Mouse (Mus musculus) right cerebral cortex, postnatal 36 days (tissue): ENCODE results near the gene BC005537.
"Not testable (repeated sequence)": the region's sequence is repeated elsewhere in the genome, so short reads cannot be mapped to it uniquely, and the experiment has no call there.

Experiments
- DNase-seq, 2 experiments: peaks; one replicate each; pipeline ENCODE4 v3.0.0; 2022; ENCODE audit warnings: low spot score in 2 of 2, mixed read lengths in 1 of 2

Gene BC005537

GRCm38 (mm10) chr13:24799925-24800673 is 1.4 kb upstream of the BC005537 start:
- DNase-seq: peak in 1 of 2 experiments; percentile 28

DNA sequence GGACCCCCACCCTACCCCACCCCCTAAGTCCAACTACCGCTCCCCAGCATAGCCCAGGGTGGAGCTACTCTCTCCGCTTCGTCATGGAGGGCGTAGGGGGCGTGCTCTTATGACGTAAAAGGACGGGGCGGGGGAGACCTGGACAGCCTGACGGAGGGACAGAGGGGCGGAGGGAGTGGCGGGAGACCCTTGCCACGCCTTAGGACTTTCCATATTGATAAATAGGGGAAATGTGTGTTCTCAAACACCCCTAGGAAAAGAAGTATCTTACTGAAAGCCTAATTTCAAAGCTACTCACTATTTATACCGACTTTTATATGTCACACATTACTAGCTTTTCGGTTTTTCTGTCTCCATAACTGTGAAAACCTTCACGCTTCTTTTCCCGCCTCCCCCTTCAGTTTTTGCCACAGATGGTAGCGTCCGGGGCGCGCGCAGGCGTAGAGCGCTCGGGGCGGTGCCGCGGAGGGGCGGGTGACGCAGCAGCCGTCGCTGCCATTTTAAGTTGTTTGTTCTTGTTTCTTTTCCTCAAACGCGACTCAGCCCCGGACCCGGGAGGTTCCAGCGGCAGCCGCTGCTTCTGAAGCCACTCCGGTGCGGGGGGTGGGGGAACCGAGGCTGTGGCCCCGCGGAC is 666 bp upstream of the BC005537 start:
- DNase-seq: peak; percentile 93 to 96

GRCm38 (mm10) chr13:24802131-24802691 is 754 bp downstream of the BC005537 start:
- peak in 1 of 2 experiments; percentile 11 for DNase-seq

GRCm38 (mm10) chr13:24803196-24803595 is 1.7 kb downstream of the BC005537 start:
- DNase-seq: no peak

DNA sequence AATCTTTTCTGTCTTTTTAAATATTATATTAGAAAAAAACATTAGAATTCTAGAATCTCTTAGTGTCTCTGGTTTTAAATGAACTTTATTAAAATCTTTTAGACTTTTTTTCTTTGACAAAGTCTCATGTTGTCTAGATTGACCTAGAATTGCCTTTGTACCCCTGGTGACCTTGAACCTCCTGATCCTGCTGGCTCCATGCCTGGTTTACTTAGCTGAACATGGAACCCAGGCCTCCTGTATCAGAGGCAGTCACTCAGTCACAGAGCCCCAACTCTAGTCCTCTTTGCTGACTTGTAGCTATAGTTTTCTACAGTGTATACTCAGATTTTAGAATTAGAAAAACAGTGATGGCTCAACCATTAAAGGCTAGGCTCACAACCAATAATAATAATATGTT is 4.6 kb downstream of the BC005537 start:
- no peak for DNase-seq

DNA sequence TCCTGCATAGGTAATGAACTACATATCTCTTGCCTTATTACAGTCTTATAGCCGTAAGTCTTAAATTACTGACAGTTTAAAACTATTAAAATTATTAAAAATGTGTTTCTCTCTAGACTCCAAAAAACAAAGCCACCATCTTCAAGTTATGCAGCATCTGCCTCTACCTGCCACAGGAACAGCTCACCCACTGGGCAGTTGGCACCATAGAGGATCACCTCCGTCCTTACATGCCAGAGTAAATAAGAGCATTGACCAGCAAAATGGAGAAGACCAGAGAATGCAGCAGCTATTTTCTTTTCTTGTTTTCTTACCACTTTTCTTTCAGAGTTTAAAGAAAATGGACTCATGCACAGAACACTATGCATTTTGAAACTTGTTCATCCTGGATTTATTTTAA is 11.1 kb downstream of the BC005537 start:
- no peak for DNase-seq

GRCm38 (mm10) chr13:24814616-24815015 is 13.2 kb downstream of the BC005537 start:
- no peak for DNase-seq

DNA sequence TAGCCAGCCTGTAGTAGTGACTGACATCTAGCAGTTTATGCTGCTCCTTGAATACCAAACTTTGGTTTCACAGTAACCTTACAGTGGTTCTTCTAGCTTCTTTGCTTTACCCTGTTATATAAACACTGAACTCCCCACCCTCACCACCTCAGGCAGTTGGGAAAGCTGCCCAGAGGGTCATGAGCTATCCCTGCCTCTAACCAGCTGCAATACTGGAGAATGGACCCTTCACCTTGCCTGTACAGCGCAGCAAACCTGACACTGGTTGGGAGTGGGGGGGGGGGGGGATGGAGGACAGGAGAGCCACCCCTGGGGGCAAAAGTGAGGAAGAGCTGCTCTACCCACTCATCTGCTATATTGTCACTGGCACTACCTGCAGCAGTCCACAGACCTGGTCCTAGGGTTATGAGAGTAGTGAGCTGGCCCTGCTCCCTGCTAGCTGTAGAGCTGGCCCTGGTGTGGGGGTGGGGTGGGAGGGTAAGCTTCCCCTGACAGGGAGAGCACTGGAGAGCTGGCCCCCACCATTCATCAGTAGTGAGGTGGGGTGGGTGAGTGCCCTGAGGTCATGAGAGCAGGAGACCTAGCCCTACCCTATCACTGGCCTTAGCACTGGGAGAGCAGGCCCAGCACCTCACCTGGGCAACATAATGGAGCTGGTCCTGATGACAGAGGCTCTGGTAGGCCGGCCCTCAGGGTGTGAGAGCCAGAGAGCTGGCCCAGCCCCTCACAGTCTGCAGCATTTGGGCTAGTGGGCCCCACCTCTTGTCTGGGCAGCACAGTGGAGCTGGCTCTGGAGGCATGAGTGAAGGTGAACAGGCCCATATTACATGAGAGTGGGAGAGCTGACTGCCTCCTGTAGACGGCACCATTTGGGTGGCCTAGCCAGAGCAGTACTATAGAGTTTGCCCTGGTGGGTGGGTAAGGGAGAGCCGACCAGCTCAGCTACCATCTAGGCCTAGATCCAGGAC is 15.0 kb downstream of the BC005537 start:
- no peak for DNase-seq

DNA sequence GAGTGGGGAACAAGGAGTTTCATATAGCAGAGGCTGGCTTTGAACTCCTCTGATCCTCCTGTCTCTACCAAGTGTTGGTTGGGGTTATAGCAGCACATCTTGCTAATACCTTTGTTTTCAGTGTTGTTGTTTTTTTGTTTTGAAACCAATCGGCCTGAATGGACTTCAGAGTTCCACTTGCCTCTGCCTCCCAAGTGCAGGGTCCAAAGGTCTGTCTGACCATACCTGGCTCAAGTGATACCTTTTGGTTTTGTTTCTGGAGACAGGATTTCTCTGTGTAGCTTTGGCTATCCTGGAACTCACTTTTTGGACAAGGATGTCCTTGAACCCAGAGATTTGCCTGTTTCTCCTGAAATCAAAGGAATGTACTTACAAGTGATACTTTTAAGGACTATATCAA is 18.5 kb downstream of the BC005537 start:
- DNase-seq: no peak

- no peak for DNase-seq
Observed at GRCm38 (mm10) chr13:24822663-24823343, 21.3 kb downstream of the BC005537 start.

GRCm38 (mm10) chr13:24824647-24825046 is 23.2 kb downstream of the BC005537 start:
- DNase-seq: no peak

- no peak for DNase-seq
Observed at GRCm38 (mm10) chr13:24825587-24825986, 24.1 kb downstream of the BC005537 start.

DNA sequence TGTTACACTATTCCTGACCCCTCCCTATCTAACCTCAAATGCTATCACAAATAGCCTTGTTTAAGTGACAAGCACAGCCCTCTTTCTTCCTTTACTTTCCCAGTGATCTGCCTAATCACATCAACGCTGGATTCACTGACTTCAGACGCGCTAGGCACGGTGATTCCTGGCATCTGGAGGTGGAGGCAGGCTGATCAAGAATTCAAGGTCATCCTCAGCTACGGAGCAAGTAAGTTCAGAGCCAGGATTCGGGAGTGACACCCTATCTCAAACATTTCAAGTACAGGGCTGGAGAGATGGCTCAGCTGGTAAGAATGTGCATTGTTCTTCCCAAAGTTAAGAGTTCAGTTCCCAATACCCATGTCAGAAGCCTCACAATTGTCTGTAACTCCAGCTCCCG is 24.7 kb downstream of the BC005537 start:
- no peak for DNase-seq

DNA sequence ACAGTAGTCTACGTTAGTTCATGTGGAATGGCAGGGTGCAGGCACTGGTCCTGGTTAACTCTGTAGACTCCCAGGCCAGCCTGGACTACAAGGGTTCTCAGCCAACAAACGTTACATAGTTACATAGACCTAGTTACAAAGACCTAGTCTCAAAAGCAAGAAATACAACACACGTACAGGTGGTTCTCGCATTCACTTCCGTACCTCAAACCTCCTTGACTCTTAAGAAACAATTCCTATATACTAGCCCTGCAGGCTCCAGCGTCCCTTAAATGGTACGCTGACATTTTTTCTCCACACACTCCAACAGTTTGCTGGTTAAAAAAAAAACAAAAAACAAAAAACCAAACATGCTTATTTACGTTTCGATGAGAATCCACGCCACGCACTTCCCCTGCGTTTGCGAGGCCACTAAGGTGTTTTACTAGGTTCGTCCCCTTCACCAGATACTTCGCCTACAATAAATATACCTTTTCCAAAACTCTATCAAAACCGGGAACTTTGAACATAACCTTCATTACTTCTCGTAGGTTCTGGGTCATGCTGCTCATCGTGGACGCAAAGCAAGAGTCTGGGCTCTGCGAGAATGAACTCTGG is 29.4 kb downstream of the BC005537 start:
- no peak for DNase-seq

GRCm38 (mm10) chr13:24831353-24832130 is 30.1 kb downstream of the BC005537 start, which contains the start of the genes Acot13 and Tdp2:
Gene Acot13, minus strand, starts transcription at chr13:24831540.
Gene Tdp2, plus strand, starts transcription at chr13:24831679.
- peak; percentile 87 to 91 for DNase-seq

DNA sequence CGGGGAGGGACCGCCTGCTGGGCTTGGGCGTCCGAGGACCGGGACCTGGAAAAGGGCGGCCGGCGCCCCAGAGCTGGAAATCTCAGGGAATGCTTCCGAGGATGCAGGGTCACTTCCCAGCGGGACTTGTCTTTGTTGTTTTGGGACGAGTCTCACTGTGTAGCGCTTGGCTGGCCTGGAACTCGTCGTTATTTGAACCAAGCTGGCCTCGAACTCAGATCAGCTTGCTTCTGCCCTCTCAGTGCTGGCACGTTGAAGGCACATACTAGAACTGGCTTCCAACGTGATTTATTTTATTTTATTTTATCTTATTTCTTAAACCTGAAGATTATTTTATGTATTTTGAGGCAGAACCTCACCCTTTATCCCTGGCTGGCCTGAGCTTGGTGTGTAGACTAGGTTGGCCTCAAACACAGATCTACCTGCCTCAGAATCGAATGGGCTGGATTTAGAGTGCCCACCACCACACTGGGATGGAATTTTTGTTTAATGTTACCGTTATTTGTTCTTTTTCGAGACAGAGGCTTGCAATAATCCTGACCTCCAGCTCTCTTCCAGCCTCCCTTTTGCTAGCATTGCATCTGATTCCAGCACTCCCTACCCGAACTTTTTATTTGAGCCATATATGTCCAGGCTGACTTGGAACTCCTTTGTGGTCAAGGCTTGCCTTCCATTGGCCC is 30.8 kb downstream of the BC005537 start:
- no peak for DNase-seq

- no peak for DNase-seq
Observed at GRCm38 (mm10) chr13:24832811-24833155, 31.3 kb downstream of the BC005537 start.

GRCm38 (mm10) chr13:24837765-24838164 is 36.3 kb downstream of the BC005537 start:
- not testable (repeated sequence) for DNase-seq

DNA sequence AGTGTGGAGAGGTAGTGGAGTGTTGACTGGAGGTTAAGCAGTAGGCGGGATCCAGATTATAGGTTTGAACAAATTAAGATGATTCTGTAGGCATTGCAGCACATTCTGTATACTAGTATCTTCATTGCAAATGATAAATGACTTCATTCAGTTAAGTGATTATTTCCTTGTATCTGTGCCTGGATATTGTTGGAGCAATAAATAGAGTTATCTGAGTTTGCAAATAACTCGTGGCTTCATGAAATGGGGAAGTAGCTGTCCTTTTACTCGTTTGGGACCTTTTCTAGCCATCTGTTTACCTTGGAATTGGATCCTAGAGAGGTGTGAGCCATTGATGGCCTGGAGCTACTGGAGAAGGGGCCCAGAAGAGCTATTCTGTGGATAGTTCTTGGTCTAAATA is 38.4 kb downstream of the BC005537 start:
- no peak for DNase-seq
